Comparison of ENCODE assay signal across 8 mouse cellular contexts in genomic region chr5:77468467-77468866, GRCm38 (mm10).
DNase-seq lines count a peak whose midpoint lies in the region; ATAC-seq and TF ChIP-seq lines count a peak whose summit lies in the region.

No protein-coding gene starts in this region.

- no peak overlapping the region for H3K27ac ChIP-seq in cerebellum, adult 2 months (ENCODE audit: insufficient read depth, low read length)

- peak in 1 of 2 experiments; percentile 50 for DNase-seq in cerebellum, adult 2 months
- no peak for DNase-seq in cerebellum, adult 11-12 months
- peak; percentile 56 for DNase-seq in right cerebral cortex, postnatal 4 days
- no peak for DNase-seq in right cerebral cortex, adult 18-20 months
- DNase-seq in embryo, embryonic 11 days: peak; percentile 35
- peak; percentile 64 to 79 for DNase-seq in lung, postnatal 4 days
- DNase-seq in testis, postnatal 10 days (ENCODE audit: low spot score): peak; percentile 86

- H3K4me3 ChIP-seq in cerebellum, adult 2 months (replicated peaks; ENCODE audit: insufficient read depth, low read depth, low read length): no peak overlapping the region

- ATAC-seq in inflammation-experienced regulatory T-cells, adult 6 months: peak; percentile 83

- peak; percentile 74 for TF ChIP-seq CTCF in cerebellum, adult 2 months (IDR thresholded peaks at IDR 0.05; ENCODE audit: borderline replicate concordance, insufficient read depth, low read depth, low read length)

- 63% methylated on average over 15 of the region's 15 CpGs for WGBS in cerebellum, adult 2 months

- TF ChIP-seq POLR2A in cerebellum, adult 2 months (IDR thresholded peaks at IDR 0.05; ENCODE audit: borderline replicate concordance, insufficient read depth, low read length): no peak

- H3K27me3 ChIP-seq in cerebellum, adult 2 months (ENCODE audit: control insufficient read depth, insufficient read depth, low read length): no peaks in the 10 kb centered on the region

- H3K4me1 ChIP-seq in cerebellum, adult 2 months (ENCODE audit: control insufficient read depth, insufficient read depth, low read length): no peaks in the 10 kb centered on the region

Comparison
In these comparisons a context has a peak if more than half of its experiments do, and no peak if none do; other contexts are left out.
1. DNase-seq: peak in right cerebral cortex, postnatal 4 days (single experiment), embryo, embryonic 11 days (single experiment), lung, postnatal 4 days (2 of 2) and testis, postnatal 10 days (single experiment); none in cerebellum, adult 11-12 months (single experiment) and right cerebral cortex, adult 18-20 months (single experiment).